Mouse (Mus musculus): ENCODE measurements around the gene Tmem120b.

- TF ChIP-seq CTCF (IDR thresholded peaks at IDR 0.05; ENCODE audit: extremely low read depth, insufficient read length, insufficient replicate concordance, low read depth, low read length) = no peak
- no peak for TF ChIP-seq POLR2A (IDR thresholded peaks at IDR 0.05; ENCODE audit: low read depth, low read length)
Measured at GRCm38 (mm10) chr5:123109452-123110203, 41.4 kb downstream of the Tmem120b start.

Data from small intestine, adult 2 months (tissue).